Mouse (Mus musculus) liver, embryonic 14.5 days (tissue): ENCODE data around the gene Myo18b.

Experiments used
- CTCF ChIP-seq: IDR thresholded peaks from 2 replicates; pipeline ENCODE4 v1.5.1; 2016; ENCODE audit warnings: antibody characterized with exemption, low read depth, control low read depth
- EP300 ChIP-seq: IDR thresholded peaks from 2 replicates; pipeline ENCODE4 v1.6.1; 2016; ENCODE audit warnings: antibody characterized with exemption, low read depth

GRCm38 (mm10) chr5:112942244-112942643 lies 46.1 kb upstream of the Myo18b start:
- TF ChIP-seq CTCF (no peak), EP300 (no peak)
